Mouse (Mus musculus): ENCODE results near the gene Trub2.
"Not testable (repeated sequence)": the region's sequence is repeated elsewhere in the genome, so short reads cannot be mapped to it uniquely, and the experiment has no call there.

The Trub2 gene

DNA sequence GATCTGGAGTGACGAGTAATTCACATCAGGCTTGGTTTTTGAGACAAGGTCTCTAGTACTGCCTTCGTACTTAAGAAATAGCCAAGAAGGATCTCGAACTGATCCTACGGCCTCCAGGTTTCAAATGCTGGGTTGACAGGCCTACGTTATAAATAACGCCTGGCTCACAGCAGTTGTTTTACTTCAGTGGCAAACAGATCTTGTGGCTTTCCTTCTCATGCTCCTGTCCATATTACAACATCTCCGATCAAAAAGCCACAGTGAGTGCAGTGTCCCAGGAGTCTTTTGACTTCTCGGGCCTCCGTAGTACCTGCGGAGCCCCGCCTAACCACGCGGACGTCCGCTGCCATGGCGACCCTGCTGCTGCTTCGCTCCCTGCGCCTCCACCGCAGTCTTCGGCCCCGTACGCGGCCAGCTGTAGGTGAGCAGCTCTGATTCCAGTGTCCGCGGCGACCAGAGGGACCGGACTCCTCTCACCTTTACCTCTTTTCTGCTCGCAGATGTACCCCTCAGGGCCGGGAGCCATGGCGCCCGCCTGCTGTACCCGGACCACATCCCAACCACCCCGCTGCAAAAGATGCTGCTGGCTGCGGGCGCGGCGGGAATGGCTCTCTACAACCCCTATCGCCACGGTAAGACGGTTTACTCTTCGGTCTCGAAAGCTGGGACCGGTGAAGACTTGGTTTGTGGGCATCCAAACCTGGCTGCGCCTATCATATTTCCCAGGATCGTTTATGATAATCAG is at the start of gene Trub2:
TSS of gene Trub2 (minus strand) at position 566 of the 745 bp plus-strand sequence.
- DNase-seq (ENCODE audit: low spot score), result peak; percentile 72

DNA sequence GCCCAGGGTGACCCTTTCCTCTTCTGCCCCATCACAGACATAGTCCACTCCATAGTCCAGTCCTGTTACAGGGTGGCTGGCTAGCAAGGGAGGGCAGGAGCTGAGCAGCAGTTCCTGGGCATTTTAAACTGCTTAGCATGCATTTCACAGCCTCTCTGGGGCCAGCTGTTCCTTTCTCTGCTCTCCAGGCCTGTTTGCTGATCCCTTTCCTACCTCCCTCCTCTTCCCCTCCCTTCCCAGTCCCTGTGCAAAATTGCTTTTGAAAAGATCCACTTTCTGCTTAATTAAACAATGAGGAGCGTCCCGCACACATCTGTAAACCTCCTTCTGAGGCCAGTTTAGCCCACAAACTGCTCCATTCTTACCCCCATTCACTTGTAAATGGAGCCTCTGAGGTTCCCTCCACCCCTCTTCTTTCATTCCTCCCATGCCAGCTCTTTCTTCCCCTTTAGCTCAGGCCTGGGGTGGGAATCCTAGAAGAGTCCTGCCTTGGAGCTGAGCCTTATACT is 47.1 kb upstream of the Trub2 start:
- DNase-seq (ENCODE audit: low spot score), result no peak

DNA sequence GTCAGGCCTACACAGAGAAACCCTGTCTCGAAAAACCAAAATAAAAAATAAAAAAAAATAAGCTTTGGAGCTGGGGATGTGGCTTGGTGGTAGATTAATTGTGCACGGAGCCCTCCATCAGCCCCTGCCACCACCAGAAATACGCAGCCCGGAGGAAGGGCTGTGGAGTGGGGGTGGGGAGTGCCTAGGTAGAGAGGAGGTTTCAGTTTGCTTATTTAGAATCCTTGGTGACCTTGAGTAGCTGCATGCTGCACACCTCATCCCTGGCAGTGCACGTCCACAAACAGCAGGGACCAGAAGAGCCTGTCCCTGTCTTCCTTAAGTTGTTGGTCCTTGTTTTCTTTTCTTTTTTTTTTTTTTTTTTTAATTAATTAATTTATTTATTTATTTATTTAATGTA is 45.5 kb upstream of the Trub2 start:
- no peak for DNase-seq (ENCODE audit: low spot score)

DNA sequence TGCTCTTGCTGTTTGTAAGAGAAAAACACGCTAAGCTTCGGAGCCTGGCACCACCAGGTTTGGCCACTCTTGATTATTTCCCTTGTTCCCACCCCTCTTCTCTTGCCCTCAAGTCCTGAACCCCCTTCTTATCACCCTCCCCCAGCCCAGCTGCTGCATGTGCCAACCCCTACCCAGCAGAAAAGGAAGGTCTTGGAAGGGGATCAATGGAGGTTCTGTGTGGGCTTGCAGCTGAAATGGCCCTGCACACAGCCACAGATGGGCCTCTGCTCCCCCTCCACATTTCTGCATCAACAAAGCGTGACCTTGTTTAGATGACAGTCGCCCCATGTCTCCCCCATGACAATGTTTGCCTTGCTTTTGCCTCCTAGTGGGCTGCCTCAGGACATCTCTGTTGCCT is 42.8 kb upstream of the Trub2 start:
- DNase-seq (ENCODE audit: low spot score), result no peak

DNA sequence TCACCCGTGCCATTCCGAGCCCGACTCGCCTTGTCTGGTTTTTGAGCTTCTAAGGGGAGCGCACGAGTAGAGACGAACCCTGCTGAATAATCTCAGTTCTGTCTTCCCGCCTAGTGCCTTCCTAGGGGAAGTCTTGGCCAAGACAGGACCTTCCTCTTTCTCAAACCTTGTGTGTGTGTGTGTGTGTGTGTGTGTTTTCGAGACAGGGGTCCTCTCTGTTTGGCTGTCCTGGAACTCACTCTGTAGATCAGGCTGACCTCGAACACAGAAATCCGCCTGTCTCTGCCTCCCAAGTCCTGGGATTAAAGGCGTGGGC is 39.4 kb upstream of the Trub2 start:
- no peak for DNase-seq (ENCODE audit: low spot score)

DNA sequence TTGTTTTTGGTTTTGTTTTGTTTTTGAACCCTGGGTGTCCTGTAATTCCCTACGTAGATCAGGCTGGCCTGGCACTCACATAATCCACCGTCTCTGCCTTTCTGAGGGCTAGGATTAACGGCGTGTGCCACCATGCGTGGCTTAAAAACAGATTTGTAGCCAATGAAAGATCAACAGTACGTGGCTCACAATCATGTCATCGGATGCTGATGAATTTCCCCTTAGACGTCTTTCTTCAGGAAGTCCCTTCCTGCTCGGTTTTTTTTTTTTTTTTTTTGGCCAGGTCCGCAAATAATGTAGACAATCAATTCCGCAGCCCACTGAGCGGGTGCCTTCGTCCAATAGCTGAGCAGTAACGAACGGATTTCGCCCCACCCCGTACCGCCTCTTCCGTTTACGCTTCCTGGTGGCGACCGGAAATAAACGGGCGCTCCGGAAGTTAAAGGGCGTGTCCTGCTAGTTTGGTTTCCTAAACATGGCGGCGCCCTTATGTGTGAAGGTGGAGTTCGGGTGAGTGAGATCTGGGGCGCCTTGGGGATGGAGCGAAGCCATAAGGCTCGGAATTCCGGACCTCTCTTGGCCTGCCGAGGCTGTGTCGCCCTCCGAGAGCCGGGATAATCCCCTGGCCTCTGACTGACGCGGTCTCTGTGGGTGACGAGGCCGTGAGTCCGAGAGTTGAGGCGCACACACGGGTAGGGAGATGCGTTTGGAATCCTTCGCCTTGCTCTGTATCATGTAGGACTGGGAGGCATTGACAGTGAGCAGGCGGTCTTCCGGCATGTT is 38.8 kb upstream of the Trub2 start:
- peak; percentile 90 for DNase-seq (ENCODE audit: low spot score)

DNA sequence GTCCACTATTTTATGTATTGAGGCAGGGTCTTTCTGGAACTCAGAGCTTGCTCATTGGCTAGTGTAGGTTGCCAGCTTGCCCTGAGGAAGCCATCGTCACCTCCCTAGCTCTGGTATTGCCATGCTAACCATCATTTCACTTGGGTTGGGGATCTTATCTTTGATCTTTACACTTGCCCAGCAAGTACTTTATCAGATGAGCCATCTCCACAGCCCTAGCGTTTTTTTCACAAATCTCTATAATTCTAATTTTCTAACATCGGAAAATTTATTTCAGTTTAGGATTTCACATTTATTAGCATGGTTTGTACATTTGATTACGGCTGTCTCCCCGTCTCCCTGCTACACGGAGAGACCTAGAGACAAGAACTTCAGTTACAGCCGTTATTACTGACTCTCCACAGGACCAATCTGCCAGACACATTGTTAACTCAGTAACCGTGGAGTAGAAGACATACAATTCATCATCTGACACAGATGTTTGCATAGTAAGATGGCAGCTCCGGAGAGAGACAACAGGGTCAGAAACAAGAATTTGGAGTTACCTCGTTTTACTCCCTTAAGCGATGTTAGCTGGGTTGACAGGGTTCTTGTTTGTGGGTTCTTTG is 38.1 kb upstream of the Trub2 start:
- DNase-seq (ENCODE audit: low spot score), result no peak

DNA sequence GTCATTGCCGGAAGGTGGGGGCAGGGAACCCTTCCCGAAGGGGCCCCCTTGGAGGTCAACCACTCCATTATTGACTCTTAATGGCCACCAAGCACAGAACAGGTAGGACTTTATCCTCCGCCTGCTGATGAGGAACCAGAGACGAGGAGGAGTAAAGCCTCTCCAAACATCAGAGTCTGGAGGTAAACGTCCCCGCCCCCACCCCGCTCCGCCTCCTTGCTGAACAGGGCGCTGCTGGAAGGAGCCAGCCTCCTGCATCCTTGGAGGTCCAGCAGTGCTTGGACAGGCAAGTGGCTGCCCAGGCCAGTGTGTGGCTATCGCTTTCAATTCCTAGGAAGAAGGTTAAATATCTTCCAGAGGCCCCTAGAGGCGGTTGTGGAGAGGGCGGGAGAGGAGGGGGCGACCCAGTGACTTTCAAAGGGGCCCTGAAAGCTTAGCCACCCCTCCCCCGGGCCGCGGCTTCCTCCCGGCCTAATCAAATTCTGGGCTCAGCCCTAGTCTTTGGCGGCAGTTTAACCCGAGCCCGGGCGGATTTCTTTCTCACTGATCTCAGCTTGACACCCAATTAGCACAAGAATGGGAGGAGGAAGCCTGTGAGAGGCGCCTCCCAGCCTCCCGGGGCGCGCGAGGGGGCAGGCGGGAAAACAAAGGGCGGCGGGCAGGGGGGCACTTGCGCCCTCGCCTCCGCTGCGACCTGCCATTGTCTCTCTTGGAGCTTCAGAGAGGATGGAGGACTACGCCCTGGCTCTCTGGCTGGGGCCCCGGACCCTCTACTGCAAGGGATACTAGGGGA is 31.9 kb upstream of the Trub2 start, which contains the start of gene Urm1:
TSS of gene Urm1 (plus strand) at position 51 of the 793 bp plus-strand sequence.
- peak; percentile 23 for DNase-seq (ENCODE audit: low spot score)

DNA sequence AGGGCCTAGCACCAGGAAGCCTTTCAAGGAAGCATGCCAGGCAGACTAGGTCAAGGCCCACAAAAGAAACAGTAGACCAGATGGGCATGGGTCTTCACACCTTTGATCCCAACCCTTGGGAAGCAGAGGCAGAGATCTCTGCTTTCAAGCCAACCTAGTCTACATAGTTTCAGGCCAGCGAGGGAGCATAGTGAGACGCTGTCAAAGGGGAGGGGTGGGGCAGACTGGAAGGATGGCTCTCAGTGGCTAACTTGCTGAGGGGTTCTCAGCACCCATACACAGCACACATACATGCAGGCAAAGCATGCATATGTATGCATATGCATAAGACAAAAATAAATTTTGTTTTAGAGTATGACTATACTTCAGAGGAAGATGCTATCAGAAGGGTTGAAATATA is 31.1 kb upstream of the Trub2 start:
- DNase-seq (ENCODE audit: low spot score), result no peak

DNA sequence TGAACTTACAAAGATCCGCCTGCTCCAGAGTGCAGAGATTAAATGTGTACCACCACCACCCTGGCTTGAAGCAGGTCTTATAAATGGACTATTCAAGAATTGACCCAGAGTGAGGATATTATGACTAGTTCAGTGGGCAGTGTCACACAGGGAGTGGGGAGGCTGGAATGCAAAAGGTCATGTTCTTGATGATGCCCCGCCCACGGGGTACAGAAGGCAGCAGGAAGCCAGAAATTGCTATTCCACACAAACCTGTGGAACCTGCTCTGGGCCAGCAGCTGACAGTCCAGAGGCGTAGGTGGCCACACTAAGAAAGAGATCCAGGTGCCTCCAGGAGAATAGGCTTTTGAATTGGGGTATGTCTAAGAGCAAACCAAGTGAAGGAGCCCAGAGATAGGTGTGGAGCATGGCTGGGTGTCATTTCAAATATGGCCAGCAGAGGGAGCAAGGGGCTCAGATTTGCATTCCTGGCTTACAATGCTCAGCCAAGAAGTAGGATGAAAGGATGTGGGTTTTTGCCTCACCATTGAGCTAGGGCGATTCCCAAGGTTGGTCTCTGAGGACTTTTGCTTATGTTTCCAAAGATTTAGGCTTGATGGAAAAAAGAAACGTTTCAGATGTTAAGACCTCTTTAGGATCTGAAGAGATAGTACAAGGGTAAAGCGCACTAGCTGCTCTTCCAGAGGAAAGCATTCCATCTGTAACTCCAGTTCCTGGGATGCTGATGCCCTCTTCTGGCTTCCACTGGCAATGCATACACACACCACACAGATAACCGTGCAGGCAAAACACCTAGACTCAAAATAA is 29.3 kb upstream of the Trub2 start:
- peak; percentile 68 for DNase-seq (ENCODE audit: low spot score)

DNA sequence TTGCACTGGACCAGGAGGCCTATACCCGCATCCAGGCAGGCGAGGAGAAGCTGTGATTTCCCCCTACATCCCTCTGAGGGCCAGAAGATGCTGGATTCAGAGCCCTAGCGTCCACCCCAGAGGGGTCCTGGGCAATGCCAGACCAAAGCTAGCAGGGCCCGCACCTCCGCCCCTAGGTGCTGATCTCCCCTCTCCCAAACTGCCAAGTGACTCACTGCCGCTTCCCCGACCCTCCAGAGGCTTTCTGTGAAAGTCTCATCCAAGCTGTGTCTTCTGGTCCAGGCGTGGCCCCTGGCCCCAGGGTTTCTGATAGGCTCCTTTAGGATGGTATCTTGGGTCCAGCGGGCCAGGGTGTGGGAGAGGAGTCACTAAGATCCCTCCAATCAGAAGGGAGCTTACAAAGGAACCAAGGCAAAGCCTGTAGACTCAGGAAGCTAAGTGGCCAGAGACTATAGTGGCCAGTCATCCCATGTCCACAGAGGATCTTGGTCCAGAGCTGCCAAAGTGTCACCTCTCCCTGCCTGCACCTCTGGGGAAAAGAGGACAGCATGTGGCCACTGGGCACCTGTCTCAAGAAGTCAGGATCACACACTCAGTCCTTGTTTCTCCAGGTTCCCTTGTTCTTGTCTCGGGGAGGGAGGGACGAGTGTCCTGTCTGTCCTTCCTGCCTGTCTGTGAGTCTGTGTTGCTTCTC is 27.5 kb upstream of the Trub2 start:
- no peak for DNase-seq (ENCODE audit: low spot score)

DNA sequence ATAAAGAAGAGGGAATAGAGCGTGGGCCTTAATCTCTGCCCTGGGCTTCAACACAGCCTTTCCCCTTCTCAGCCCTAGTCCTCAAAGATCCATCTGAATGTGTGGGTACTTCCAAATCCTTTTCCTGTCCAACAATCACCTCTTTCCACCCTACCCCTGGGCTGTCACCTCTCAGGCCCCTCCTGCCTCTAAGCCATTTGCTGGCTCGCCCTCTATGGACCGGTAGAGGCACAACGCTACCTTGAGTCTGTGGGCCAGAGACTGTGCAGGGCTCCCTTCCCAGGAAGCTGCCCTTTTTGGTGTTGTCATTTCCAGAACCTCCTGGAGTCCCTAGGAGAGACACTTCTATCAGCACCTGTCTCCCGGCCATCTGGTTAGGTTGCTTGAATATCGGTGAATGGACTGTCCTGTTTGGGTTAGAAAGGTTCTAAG is 15.1 kb upstream of the Trub2 start:
- DNase-seq (ENCODE audit: low spot score), result no peak

DNA sequence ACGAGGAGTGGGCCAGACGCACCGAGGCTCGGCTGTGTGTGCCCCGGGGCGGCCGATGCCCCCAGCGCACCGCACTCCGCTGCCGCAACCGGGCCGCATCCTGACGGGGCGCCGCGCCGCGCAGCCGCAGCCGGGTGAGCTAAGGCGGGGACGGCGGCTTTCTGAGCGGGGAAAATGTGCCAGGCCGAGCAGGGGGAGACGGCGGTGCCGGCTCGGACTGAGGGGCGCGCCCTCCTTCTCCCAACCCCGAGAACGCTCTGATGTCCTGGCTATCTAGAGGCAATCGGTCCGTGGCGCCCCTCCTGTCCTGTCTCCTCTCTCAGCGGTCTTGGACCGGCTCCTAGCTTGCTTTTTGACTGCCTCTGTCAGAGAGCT is 14.5 kb upstream of the Trub2 start:
- DNase-seq (ENCODE audit: low spot score), result no peak

DNA sequence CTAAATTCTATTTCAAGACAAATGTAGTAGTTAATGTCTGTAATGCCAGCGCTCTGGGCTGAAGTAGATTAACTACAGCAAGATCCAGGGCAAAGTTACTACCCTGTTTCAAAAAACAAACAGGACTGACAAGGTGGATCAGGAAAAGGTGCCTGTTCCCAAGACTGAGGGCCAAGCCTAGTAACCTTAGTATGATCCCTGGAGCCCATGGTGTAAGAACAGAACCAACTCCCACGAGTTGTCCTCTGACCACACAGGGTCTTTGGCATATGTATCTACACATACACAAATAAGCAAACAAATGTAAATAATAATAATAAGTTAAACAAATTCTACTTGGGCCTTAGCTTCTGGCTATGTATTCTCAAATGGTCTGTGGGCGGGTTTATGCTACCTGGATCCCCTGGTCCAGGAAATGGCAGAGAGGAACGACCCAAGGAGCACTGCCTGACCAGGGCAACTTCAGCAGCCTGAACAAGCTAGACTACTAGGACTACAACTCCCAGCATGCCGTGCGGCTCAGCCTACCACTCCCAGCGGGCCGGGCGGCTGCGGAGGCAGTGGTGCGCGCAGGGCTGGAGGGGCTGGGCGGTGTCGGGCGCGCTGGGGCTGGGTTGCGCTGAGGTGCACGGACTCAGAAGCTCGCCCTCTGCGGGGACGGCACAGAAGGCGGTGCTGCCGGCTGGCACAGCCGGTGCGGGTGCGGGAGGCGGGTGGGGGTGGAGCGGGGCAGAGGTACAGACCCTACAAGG is 13.9 kb upstream of the Trub2 start, which contains the start of gene Slc27a4:
TSS of gene Slc27a4 (plus strand) at position 560 of the 752 bp plus-strand sequence.
- DNase-seq (ENCODE audit: low spot score), result peak; percentile 89

DNA sequence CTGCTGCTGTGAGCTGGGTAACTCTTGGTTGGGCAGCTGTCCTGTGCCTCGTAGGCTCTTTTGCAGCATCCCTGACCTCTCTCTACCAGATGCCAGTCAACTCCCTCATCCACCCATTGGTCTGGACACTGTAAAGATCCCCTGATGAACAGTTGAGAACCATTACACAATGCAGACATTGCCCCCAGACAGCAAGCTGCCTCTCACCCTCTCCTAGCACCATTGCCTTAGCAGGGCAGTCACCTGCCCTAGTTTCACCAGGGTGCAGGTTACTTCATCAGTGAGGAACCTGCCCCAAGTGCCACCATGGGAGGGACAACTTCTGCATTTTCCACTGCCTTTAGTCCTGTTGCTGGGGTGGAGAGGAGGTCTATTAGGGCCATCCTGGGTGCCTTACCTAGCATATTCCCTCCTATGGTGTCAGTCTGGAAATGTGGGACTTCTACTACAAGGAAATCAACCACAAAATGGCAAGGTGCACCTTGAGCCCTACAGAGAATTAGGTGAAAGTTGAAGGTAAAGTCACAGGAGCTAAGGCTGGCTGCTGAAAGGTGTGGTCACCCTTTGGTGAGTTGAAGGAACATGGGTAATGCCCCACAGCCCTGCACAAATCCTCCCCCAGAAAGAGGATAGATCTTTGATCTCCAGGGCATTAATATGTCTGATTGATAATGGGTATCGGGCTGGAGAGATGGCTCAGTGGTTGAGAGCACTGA is 4.6 kb upstream of the Trub2 start:
- no peak for DNase-seq (ENCODE audit: low spot score)

DNA sequence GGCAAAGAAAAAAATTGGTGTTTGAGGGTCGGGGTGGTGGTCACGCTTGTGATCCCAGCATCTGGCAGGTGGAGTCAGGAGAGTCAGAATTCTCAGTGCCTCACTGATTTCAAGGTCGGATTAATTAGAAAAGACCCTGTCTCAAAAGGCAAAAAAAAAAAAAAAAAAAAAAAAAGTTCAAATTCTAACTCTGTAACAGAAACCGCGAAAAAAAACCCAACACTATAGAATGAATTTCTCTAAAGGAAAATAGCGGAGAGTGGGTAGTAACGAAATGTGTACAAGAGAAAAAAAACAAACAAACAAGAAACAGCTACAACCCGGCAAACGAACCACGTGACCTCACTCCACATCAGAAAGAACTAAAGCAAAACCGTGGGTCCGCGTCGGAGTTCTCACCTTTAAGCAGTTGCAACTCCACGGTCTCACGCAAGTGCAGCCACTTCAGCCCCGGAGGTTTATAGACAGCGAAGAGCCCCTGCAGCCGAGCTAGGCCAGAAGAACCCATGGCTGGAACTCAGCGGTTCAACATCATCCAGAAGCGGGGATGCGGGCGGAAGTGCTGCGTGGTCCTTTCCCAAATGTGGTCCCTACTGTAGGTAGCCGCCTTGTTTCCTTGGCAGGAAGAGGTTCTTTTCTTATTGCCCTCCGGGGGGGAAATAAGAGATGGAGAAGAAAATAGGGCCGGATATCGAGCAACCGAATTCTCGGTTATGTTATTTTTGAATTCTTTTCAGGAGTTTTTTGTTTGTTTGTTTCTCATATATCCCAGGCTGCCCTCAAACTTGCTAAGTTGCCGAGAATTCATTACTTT is 991 bp downstream of the Trub2 start, which contains the start of gene Coq4:
TSS of gene Coq4 (plus strand) at position 390 of the 814 bp plus-strand sequence.
- DNase-seq (ENCODE audit: low spot score), result peak; percentile 83

DNA sequence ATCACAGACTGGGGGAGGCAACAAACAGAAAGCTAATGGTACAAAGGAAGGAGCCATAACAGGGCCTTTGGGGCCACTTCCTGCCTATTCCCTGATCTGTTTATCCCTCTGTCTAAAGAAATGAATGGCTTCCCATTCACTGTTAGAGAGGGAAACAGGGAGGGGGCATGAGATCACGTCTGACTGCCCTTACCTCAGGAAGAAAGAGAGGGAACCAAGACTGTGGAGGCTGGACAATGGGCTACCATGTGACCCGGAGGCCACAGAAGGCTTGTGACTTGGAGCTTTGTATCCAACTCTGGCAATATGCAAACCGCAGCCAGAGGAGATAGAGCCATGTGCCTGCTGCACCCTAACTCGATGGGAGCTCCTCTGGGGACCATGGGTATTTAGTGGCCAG is 4.0 kb downstream of the Trub2 start:
- DNase-seq (ENCODE audit: low spot score), result no peak

DNA sequence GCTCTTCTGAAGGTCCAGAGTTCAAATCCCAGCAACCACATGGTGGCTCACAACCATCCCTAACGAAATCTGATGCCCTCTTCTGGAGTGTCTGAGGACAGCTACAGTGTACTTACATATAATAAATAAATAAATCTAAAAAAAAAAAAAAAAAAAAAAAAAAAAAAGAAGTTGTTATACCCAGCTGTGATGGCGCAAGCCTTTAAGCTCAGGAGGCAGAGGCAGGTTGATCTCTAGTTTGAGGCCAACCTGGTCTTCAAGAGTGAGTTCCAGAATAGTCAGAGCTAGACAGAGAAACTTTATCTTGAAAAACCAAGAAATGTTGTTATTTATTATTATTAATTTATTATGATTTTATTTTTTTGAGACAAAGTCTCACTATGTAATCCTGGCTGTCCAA is 7.0 kb downstream of the Trub2 start:
- not testable (repeated sequence) for DNase-seq (ENCODE audit: low spot score)
